Mouse (Mus musculus): Measurements from ENCODE around the gene Rps15a.

The Rps15a gene

DNA sequence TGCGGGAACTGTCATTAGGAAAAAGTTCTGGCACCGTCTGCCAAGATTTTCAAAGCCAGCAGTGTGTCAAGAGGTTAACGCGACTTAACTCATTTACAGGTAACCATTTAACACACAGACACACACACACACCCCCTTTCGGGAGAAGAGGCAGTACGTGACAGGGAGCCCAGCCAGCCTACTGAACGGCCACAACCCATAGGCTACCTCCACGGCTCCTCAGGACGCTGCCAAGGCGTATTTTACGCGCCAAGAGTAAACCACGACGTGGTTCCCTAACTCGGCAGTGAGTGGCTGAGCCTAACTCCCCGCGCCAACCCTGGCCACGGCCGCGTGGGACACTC is 483 bp downstream of the Rps15a start:
- 1% methylated on average over 20 of the region's 20 CpGs for WGBS

DNA sequence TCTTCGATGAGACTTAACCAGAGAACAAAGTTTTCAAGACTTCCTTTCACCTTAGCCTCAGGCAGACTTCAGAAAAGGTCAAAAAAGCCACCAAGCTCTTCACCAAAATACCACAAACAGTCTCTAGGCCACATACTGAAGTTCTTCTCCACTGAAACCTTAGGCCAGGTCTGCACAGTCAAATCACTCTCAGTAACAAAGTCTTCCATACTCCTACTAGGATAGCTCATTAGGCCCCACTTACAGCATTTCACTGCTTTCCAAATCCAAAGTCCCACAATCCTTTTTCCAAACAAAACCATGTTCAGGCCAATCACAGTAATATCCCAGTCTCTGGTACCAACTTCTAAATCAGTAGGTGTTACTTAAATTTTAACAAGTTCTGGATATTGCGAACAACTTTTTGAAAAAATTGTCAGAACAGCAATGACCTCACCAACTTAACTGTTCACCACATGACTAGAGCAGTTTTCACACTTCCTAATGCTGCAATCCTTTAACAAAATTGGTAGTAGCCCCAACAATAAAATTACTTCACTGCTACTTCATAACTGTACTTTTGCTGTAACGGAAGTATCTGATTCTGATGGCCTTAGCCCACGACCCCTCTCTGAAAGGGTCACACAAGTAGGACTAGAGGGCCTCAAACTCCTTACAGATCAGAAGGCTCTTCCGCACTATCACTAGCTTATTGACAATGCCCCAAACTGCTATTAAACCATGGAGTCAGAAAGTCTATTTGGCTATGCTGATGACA is 2.3 kb downstream of the Rps15a start:
- 74% methylated on average over 5 of the region's 5 CpGs for WGBS

DNA sequence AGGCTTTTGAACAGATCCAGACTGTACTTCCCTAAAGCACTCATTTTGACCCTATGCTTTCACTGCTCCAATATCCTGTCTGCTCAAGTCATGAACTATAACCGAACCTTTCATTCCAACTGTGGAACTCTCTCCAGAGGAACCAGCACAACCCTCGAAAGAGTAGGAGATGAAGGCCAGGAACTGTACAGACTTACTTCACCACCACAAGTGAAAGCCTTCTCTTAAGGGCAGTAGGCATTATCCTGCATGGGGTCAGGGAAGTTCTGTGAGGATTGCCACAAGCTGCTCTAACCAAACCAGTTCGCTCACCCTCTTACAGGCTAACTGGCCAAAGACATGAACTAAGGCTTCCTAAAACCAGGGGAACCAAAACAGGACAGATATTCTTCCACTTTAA is 4.9 kb downstream of the Rps15a start:
- 57% methylated on average over 3 of the region's 3 CpGs for WGBS

DNA sequence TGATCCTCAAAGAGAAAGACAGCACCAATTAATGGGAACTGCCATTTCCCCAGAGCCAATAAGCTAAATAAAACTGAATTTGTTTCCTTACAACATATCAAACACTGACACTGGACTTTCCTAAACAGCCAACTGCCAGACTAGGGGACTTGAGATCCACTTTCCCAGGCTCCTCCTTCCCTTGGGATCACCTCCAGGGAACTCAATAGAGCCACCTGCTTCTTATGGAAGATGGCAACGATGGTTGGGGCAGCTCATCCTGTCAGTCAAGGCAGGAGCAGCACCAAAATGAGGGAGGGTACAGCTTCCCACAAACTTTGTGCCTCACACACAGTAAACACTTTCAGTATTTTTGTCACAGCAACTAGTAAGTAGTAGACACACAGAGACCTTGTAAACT is 8.3 kb downstream of the Rps15a start:
- 14% methylated on average over 1 of the region's 1 CpGs for WGBS

DNA sequence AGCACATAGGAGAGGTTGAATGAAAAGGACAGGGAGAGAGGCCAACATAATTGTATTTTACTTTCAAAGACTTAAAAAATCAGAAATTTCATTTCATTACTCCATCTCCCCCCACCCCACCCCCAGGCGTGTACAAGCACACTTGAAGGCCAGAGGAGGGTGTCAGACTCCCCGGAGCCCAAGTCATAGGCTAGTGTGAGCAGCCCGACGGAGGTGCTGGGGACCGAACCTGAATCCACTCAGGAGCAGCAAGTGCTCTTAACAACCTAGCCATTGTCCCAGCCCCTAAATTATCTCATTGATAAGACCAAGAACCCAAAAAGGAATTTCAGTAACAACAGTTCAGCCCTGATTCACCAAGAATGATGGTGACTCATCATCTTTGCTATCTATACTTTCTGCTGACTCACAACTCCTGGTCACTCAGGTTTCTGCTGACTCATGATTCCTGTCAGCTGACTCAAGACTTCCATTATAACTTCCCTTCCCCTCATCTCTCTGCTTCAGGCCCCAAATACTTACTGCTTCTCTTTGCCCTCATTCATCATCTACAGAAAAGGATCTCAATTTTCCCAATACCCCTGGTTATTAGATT is 11.4 kb downstream of the Rps15a start:
- WGBS: 84% methylated on average over 5 of the region's 5 CpGs

DNA sequence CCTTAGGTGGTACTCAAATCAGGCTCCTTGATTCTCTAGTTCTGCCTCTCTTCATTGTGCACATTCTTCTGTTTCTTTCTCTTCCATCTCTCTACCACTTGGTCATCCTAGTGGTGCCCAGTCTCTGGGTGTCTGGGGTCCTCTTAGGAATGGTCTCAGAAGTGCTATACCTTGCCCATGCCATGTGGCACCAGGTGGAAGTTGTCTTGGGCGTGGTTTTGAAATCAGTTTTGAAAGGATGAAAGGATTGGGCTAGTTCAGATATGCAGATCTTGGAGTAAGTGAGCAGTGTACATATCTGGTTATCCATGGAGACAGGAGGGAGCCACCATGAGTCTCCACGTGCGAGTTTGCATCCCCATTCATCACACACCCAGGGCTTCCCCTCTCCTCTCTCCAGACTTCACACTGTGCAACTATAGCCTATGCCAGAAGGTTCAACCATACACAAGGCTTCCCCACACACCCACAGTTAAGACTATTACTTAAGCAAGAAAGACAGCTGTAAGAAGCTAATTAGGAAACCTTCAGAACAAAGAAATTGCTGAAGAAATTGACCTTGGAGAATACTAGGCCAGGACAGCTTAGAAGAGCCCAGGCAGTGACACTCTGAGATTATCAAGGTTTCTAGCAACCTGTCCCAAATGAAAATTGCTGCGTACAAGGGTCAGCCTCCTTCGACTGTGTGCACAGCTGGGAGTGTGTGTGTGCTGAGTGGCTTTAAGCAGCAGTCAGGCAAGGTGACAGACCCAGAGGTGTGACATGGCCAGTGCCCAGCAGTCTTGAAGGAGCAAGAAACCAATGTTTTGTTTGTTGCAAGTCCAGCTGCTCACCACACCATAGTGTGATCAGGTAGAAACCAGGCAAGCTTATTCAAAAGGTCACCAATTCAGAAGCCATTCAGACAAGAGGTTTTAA is 12.3 kb downstream of the Rps15a start:
- 53% methylated on average over 5 of the region's 5 CpGs for WGBS

DNA sequence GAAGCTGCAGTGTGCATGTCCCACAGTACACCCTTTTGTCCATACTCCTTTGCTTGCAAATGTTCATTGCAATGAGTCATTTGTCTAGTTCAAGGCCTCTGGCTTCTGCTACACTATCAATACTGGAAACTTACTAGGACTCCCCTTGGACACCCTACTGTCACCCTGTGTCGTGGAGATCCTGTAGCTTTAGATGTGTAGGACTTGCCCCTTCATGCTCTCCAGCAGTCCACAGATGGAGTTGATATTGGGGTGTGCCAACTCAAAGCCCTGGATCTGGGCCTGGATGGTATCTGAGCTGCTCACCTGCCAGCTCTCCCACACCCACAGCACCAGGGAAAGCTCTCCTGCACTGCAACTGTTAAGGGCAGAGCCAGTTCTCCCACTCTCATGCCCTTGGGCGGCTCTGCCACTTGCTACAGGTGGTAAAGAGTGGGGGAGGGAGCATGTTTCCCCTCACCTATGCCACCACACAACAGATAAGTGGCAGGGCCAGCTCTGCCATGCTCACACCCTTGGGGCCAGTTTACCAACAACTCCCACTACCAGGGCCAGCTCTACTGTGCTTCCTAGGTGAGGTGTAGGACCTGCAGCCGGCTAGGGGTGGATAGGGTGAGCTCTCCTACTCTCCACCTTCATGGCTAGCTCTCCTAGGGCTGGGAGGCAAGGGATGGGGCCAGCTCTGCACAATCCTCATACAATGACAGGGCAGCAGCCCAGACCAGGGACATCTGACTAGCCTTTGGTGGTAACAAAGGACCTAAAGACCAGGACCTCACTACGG is 13.1 kb downstream of the Rps15a start:
- 54% methylated on average over 4 of the region's 4 CpGs for WGBS

DNA sequence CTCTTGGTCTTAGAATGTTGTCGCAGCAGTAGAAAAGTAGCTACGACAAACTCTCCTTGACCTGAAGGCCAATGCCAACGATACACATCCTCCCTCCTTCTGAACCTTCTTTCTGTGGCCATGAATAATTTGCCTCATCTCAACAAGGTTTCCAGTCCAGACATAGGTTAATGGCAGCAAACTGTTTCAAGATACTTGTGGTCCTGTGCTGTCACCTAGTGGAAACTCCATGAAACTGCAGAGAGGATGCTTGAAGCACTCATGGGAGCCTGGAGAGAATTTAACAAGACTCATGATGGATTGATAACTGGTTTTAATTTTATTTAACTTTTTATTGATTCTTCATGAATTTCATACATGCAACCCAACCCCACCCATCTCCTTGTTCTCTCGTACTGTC is 13.8 kb downstream of the Rps15a start:
- 38% methylated on average over 4 of the region's 4 CpGs for WGBS

DNA sequence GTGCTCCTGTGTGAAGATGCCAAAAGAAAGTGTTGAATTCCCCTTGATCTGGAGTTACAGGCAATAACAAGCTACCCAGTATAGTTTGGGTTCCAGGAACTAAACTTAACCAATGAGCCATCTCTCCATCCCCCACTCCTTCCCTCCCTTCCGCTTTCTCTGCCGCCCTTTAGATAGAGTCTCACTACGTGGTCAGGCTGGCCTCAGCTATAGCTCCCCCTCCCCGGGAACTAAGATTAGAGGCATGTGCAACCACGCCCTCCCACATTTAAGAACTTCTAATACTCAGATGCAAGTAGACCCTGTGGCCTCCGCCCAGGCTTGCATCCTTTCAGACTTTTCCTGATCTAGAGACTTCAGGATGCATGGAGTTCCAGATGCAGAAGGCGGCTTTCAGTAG is 18.4 kb downstream of the Rps15a start:
- WGBS: 83% methylated on average over 7 of the region's 7 CpGs

DNA sequence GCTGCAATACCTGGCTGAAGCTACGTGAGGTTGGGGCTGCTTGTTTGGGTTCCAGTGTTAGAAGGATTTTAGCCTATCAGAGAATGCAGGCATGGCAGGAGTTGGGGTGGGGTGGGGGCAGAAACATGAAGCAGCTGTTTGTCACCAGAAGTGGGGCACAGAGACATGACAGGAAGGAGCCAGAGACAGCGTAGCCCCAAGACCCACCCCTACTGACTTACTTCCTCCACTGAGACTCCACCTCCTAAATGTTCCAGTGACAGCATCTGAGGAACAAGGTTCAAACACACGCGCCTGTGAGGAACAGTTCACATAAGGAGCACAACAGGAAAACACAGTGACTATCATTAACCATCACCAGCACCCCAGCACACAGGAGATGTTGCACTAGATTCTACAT is 36.0 kb downstream of the Rps15a start:
- WGBS: 91% methylated on average over 4 of the region's 4 CpGs

DNA sequence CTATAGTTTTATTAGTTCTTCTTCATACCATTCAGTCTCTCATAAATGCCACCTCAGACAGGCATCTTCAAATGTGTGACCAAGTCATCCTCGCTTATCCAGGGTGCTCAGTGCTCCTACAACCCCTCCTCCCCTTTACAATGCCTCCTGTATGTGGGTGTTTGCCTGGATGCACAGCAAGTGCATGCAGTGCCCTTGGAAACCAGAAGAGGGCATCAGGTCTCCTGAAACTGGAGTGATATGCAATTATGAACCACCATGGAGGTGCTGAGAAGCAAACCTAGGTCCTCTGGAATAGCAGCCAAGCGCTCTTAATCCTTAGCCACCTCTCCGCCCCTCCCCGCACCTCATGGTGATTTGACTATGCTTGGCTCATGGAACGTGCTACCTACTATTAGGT is 36.9 kb downstream of the Rps15a start:
- WGBS: 95% methylated on average over 5 of the region's 5 CpGs

DNA sequence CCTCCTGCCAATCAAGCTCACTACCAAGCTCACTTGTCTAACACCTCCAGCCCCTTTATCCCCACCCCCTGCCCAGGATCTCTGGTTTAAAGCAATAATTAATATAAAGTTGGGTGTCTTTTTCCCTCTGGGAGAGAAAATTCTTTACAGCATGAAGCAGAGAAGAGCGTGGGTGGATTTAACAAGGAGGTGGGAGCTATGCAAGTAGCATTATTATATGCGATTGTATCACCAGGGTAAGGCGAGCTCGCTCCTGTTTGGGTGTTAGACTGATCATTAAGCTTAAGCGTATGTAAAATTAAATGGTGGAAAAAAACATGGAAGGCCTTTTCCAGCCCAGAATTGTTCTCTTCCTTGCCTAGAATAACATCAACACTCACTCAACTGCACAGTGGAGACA is 48.7 kb downstream of the Rps15a start:
- 53% methylated on average over 5 of the region's 5 CpGs for WGBS

DNA sequence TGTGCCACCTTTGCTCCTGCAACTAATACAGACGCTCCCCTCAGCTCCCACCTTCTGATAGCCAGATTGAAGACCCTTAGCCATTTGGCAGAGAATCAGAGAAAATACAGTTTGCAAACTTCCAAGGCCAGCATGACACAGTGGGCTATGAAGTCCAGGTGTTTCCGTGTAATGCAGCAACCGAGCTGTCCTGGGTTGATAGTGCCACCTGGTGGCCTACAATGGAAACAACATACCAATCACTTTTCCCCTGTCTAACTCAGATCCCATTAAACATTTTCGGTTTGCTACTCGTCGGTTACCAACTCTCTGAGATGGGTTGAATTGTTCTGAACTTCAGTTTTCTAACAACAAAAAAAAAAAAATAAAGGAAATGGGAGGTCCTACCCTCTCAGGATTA is 59.7 kb downstream of the Rps15a start:
- 87% methylated on average over 6 of the region's 6 CpGs for WGBS

Data from cerebral cortex, adult 2 months (tissue).